Mouse (Mus musculus) forebrain, embryonic 12.5 days (tissue): ENCODE data around the gene Mgat4e. TPM values are rescaled to one million over a fixed set of nuclear protein-coding genes. Genes with fewer than 3 reads are reported as not detected.
A peak's percentile ranks its signal among the peaks of the same experiment; 100 is the strongest.
"Not testable (repeated sequence)": the region's sequence is repeated elsewhere in the genome, so short reads cannot be mapped to it uniquely, and the experiment has no call there.

Experiments used
- ATAC-seq: fragments of 200-750 bp; cut with Nextera tagmentation; 2 replicates; pipeline ENCODE4 v1.8.0; 2017; ENCODE audit warnings: moderate TSS enrichment; ENCODE audit not compliant: low FRiP score
- H3K27ac ChIP-seq: fragments of 300-500 bp; sonication (generic); 2 replicates; pipeline ENCODE4 v1.5.1; 2016; ENCODE audit warnings: mild to moderate bottlenecking
- H3K27me3 ChIP-seq: fragments of 300-500 bp; sonication (generic); 2 replicates; pipeline ENCODE4 v1.6.1; 2016; ENCODE audit warnings: mild to moderate bottlenecking
- H3K36me3 ChIP-seq: fragments of 300-500 bp; sonication (generic); replicated peaks from 2 replicates; pipeline ENCODE4 v1.6.1; 2016; ENCODE audit warnings: mild to moderate bottlenecking
- H3K4me1 ChIP-seq: fragments of 300-500 bp; sonication (generic); 2 replicates; pipeline ENCODE4 v1.6.1; 2016
- H3K4me2 ChIP-seq: fragments of 300-500 bp; sonication (generic); 2 replicates; pipeline ENCODE4 v1.6.1; 2016; ENCODE audit warnings: mild to moderate bottlenecking, moderate library complexity
- H3K4me3 ChIP-seq: fragments of 300-500 bp; sonication (generic); replicated peaks from 2 replicates; pipeline ENCODE4 v1.5.1; 2016; ENCODE audit warnings: mild to moderate bottlenecking
- H3K9ac ChIP-seq: fragments of 300-500 bp; sonication (generic); 2 replicates; pipeline ENCODE4 v1.6.1; 2016; ENCODE audit warnings: mild to moderate bottlenecking
- H3K9me3 ChIP-seq: fragments of 300-500 bp; sonication (generic); 2 replicates; pipeline ENCODE4 v1.6.1; 2016
- WGBS: fragments of 180-500 bp; shearing (Covaris S2); methylation state at CpG from one replicate; pipeline ENCODE4 v1.1.7; 2016; 5-methylcytosine and 5-hydroxymethylcytosine counted together
- polyA plus RNA-seq: library from polyadenylated mRNA; unstranded; fragments of >200 nt; fragmentation: Nextera tagmentation; extraction: Ambion mirVana; gene quantifications from 2 replicates; pipeline ENCODE4 v1.2.1, GENCODE M21; 2016

Mgat4e gene
- polyA plus RNA-seq, 1 experiment from 2014 or later, result not detected

DNA sequence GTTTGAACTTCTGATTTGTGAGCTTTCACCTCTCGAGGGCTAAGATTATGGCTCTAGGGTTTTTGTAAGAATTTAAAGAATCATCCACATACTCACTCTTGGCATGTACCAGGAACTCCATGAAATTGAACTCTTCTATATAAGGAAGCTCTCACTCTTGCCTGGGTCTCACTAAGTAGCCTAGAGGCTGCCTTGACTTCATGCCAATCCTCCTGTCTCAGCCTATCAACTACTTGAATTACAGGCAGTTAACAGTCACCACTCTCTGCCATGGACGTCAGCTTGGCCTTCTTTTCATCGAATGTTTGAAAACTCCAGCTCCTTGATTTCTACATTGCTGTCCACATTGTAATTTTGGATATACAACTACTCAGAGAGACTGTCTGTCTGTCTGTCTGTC lies 2.9 kb upstream of the Mgat4e start:
- Histone ChIP-seq H3K9ac (no peak overlapping the region), H3K4me1 (peaks cover 10% of the 10 kb centered on the region; the same call in 1 of the 2 replicates), H3K4me2 (no peak overlapping the region), H3K36me3 (no peaks in the 10 kb centered on the region), H3K27ac (no peak overlapping the region), H3K27me3 (peaks cover 12% of the 10 kb centered on the region; the same call in 1 of the 2 replicates), H3K9me3 (no peaks in the 10 kb centered on the region), H3K4me3 (no peak overlapping the region)
- ATAC-seq, result no peak
- 73% methylated on average over 3 of the region's 3 CpGs for WGBS

DNA sequence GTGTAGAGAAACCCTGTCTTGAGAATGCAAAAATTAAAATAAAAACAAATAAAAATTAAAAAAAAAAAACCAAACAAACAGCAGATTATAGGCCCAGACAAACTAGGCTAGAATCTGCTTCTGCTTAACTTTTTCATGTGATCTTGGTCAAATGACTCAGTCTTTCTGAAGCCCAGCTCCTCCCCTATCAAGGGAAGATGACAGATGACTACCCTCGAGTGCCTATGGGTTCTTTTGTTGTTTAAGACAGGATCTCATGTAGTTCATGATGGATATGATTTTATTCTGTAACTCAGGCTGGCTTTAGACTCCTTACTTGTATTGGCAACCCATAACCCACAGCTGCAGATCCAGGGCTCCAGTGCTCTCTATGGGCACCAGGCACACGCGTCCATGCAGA lies 2.4 kb upstream of the Mgat4e start:
- no peaks in the 10 kb centered on the region for H3K9me3 ChIP-seq
- 82% methylated on average over 3 of the region's 3 CpGs for WGBS

DNA sequence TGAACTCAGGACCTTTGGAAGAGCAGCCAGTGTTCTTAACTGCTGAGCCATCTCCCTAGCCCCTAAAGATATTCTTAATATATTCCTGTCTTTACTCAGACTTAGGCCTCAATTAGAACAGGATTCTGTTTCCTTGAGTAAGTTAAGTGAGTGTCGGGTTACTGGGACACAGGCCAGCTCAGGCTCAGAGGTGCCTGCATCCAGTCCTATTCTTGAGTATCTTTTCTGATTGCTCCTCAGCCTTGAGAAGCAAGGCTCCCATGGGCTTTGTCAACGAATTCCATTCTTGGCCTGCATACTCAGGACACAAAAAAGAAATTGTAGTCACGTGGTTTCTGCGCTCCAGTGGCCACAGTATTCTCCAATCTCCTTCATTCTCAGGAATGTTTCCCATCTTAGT lies 1.3 kb downstream of the Mgat4e start:
- ATAC-seq, result no peak
- no peak overlapping the region for H3K9ac ChIP-seq
- 70% methylated on average over 4 of the region's 4 CpGs for WGBS

More for the DNA sequence above, 2.4 kb upstream of the Mgat4e start:
- Histone ChIP-seq H3K4me2 (no peak overlapping the region), H3K36me3 (no peaks in the 10 kb centered on the region), H3K27me3 (peaks cover 12% of the 10 kb centered on the region; the same call in 1 of the 2 replicates), H3K4me3 (no peak overlapping the region), H3K9ac (no peak overlapping the region), H3K27ac (no peak overlapping the region), H3K4me1 (peaks cover 10% of the 10 kb centered on the region; the same call in 1 of the 2 replicates)
- ATAC-seq, result no peak

GRCm38 (mm10) chr1:134540610-134541009 lies 8.9 kb downstream of the Mgat4e start:
- no peaks in the 10 kb centered on the region for H3K36me3 ChIP-seq
- 0 out of 2 replicates have a peak, but pooled peaks cover 3% of the 10 kb centered on the region for H3K9me3 ChIP-seq
- H3K4me3 ChIP-seq, result no peak overlapping the region
- no peak overlapping the region for H3K9ac ChIP-seq
- no peak overlapping the region for H3K4me2 ChIP-seq
- no peak for ATAC-seq
- H3K4me1 ChIP-seq, result no peaks in the 10 kb centered on the region
- H3K27me3 ChIP-seq, result no peaks in the 10 kb centered on the region
- no peak overlapping the region for H3K27ac ChIP-seq
- WGBS, result 90% methylated on average over 10 of the region's 10 CpGs

More for the DNA sequence above, 1.3 kb downstream of the Mgat4e start:
- no peaks in the 10 kb centered on the region for H3K4me1 ChIP-seq
- H3K9me3 ChIP-seq, result 0 out of 2 replicates have a peak, but pooled peaks cover 3% of the 10 kb centered on the region
- H3K27me3 ChIP-seq, result no peaks in the 10 kb centered on the region
- no peaks in the 10 kb centered on the region for H3K36me3 ChIP-seq
- no peak overlapping the region for H3K27ac ChIP-seq
- no peak overlapping the region for H3K4me3 ChIP-seq
- no peak overlapping the region for H3K4me2 ChIP-seq

GRCm38 (mm10) chr1:134535513-134535912 lies 14.0 kb downstream of the Mgat4e start:
- no peak for ATAC-seq
- H3K27me3 ChIP-seq, result no peaks in the 10 kb centered on the region
- no peak overlapping the region for H3K4me2 ChIP-seq
- WGBS, result 82% methylated on average over 3 of the region's 3 CpGs
- no peak overlapping the region for H3K9ac ChIP-seq
- H3K4me1 ChIP-seq, result no peaks in the 10 kb centered on the region
- no peak overlapping the region for H3K4me3 ChIP-seq
- no peak overlapping the region for H3K27ac ChIP-seq
- no peaks in the 10 kb centered on the region for H3K9me3 ChIP-seq
- no peaks in the 10 kb centered on the region for H3K36me3 ChIP-seq

- Histone ChIP-seq H3K9ac (no peak overlapping the region), H3K36me3 (no peaks in the 10 kb centered on the region), H3K4me3 (no peak overlapping the region), H3K4me1 (no peaks in the 10 kb centered on the region), H3K4me2 (no peak overlapping the region), H3K27me3 (no peaks in the 10 kb centered on the region), H3K9me3 (no peaks in the 10 kb centered on the region), H3K27ac (no peak overlapping the region)
- 92% methylated on average over 1 of the region's 1 CpGs for WGBS
- no peak for ATAC-seq
Observed at GRCm38 (mm10) chr1:134535054-134535453, 14.4 kb downstream of the Mgat4e start.

DNA sequence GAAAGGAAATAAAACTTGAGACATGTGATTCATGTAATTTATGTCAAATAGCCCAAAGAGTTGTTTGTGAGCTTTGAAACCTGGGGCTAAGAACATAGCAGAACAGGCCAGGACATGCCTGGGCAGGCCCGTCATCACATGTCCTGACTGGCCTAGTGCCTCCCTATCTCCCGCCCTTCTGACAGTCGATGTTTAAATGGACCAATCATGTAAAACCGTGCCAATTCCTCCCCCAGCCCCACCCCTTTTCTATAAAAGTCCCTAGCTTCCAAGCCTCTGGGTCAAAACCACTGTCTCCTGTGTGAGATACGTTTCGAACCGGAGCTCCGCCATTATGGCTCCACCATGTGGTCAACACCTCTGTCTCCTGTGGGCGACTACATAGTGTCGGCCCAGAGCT lies 15.8 kb downstream of the Mgat4e start:
- not testable (repeated sequence) for H3K27ac ChIP-seq, H3K36me3 ChIP-seq, H3K4me2 ChIP-seq, ATAC-seq, H3K27me3 ChIP-seq, H3K9ac ChIP-seq, H3K9me3 ChIP-seq, H3K4me1 ChIP-seq, H3K4me3 ChIP-seq
- 92% methylated on average over 10 of the region's 10 CpGs for WGBS

GRCm38 (mm10) chr1:134530618-134531017 lies 18.9 kb downstream of the Mgat4e start:
- Histone ChIP-seq H3K27me3 (no peaks in the 10 kb centered on the region), H3K4me2 (no peak overlapping the region), H3K9me3 (no peaks in the 10 kb centered on the region), H3K4me3 (no peak overlapping the region), H3K36me3 (no peaks in the 10 kb centered on the region), H3K9ac (no peak overlapping the region), H3K27ac (0 out of 2 replicates have a peak overlapping the region, but pooled peaks have one; percentile 13), H3K4me1 (no peaks in the 10 kb centered on the region)
- no peak for ATAC-seq
- 54% methylated on average over 6 of the region's 6 CpGs for WGBS

GRCm38 (mm10) chr1:134526752-134527151 lies 22.7 kb downstream of the Mgat4e start:
- no peaks in the 10 kb centered on the region for H3K36me3 ChIP-seq
- no peaks in the 10 kb centered on the region for H3K9me3 ChIP-seq
- no peak overlapping the region for H3K27ac ChIP-seq
- no peaks in the 10 kb centered on the region for H3K27me3 ChIP-seq
- no peak overlapping the region for H3K4me2 ChIP-seq
- H3K9ac ChIP-seq, result no peak overlapping the region
- no peak overlapping the region for H3K4me3 ChIP-seq
- WGBS, result 89% methylated on average over 6 of the region's 6 CpGs
- no peaks in the 10 kb centered on the region for H3K4me1 ChIP-seq
- no peak for ATAC-seq

GRCm38 (mm10) chr1:134525015-134525414 lies 24.5 kb downstream of the Mgat4e start:
- 81% methylated on average over 1 of the region's 1 CpGs for WGBS
- no peaks in the 10 kb centered on the region for H3K36me3 ChIP-seq

GRCm38 (mm10) chr1:134524424-134524823 lies 25.1 kb downstream of the Mgat4e start:
- no peak overlapping the region for H3K4me3 ChIP-seq
- WGBS, result 77% methylated on average over 5 of the region's 5 CpGs
- no peak for ATAC-seq

More at GRCm38 (mm10) chr1:134525015-134525414, 24.5 kb downstream of the Mgat4e start:
- Histone ChIP-seq H3K4me2 (no peak overlapping the region), H3K27me3 (no peaks in the 10 kb centered on the region), H3K4me3 (no peak overlapping the region), H3K27ac (no peak overlapping the region), H3K9me3 (no peaks in the 10 kb centered on the region), H3K4me1 (no peaks in the 10 kb centered on the region), H3K9ac (no peak overlapping the region)
- ATAC-seq, result no peak

GRCm38 (mm10) chr1:134522325-134522724 lies 27.2 kb downstream of the Mgat4e start:
- no peaks in the 10 kb centered on the region for H3K9me3 ChIP-seq
- no peak overlapping the region for H3K27ac ChIP-seq
- H3K4me1 ChIP-seq, result no peaks in the 10 kb centered on the region
- no peaks in the 10 kb centered on the region for H3K36me3 ChIP-seq
- H3K4me3 ChIP-seq, result no peak overlapping the region
- 69% methylated on average over 2 of the region's 2 CpGs for WGBS
- H3K27me3 ChIP-seq, result no peaks in the 10 kb centered on the region
- H3K4me2 ChIP-seq, result no peak overlapping the region
- no peak overlapping the region for H3K9ac ChIP-seq
- no peak for ATAC-seq

More at GRCm38 (mm10) chr1:134524424-134524823, 25.1 kb downstream of the Mgat4e start:
- H3K36me3 ChIP-seq, result no peaks in the 10 kb centered on the region
- no peaks in the 10 kb centered on the region for H3K9me3 ChIP-seq
- no peak overlapping the region for H3K9ac ChIP-seq
- H3K27me3 ChIP-seq, result no peaks in the 10 kb centered on the region
- no peak overlapping the region for H3K4me2 ChIP-seq
- no peak overlapping the region for H3K27ac ChIP-seq
- no peaks in the 10 kb centered on the region for H3K4me1 ChIP-seq

- Histone ChIP-seq H3K4me2 (no peak overlapping the region), H3K27me3 (no peaks in the 10 kb centered on the region), H3K9ac (no peak overlapping the region), H3K4me1 (peaks cover 9% of the 10 kb centered on the region), H3K9me3 (no peaks in the 10 kb centered on the region), H3K36me3 (no peaks in the 10 kb centered on the region), H3K27ac (no peak overlapping the region), H3K4me3 (no peak overlapping the region)
- ATAC-seq, result no peak
- 84% methylated on average over 7 of the region's 7 CpGs for WGBS
Observed at GRCm38 (mm10) chr1:134521163-134521562, 28.3 kb downstream of the Mgat4e start.
